Mouse (Mus musculus) left cerebral cortex, adult 8-10 months (tissue): ENCODE measurements around the gene A730071L15Rik. TPM values are rescaled to one million over a fixed set of nuclear protein-coding genes. Genes with fewer than 3 reads are reported as not detected.
A peak's percentile ranks its signal among the peaks of the same experiment; 100 is the strongest.

ENCODE experiments used
- DNase-seq, 2 experiments: peaks; one replicate each; pipeline ENCODE4 v3.0.0; 2022; ENCODE audit warnings: low spot score in 2 of 2
- total RNA-seq, 4 experiments: library from RNA; stranded (reverse); gene quantifications; 2 replicates each; pipeline ENCODE4 v1.2.4; 2022

Gene A730071L15Rik
- under 1 TPM; 0.30 to 0.53 (median 0.39) TPM for total RNA-seq

- no peak for DNase-seq
Measured at GRCm38 (mm10) chr11:6199410-6200086, at the start of gene A730071L15Rik. Gene A730071L15Rik (plus strand): TSS chr11:6200029.

GRCm38 (mm10) chr11:6152864-6153263 lies 47.0 kb upstream of the A730071L15Rik start:
- no peak for DNase-seq

GRCm38 (mm10) chr11:6154211-6154701 lies 45.6 kb upstream of the A730071L15Rik start:
- peak in 1 of 2 experiments; percentile 77 for DNase-seq

- DNase-seq, result no peak
Measured at GRCm38 (mm10) chr11:6156651-6157050, 43.2 kb upstream of the A730071L15Rik start.

GRCm38 (mm10) chr11:6157119-6157518 lies 42.7 kb upstream of the A730071L15Rik start:
- no peak for DNase-seq

- DNase-seq, result no peak
Measured at GRCm38 (mm10) chr11:6158515-6158914, 41.3 kb upstream of the A730071L15Rik start.

GRCm38 (mm10) chr11:6159704-6160275 lies 40.0 kb upstream of the A730071L15Rik start:
- no peak for DNase-seq

GRCm38 (mm10) chr11:6160663-6161271 lies 39.1 kb upstream of the A730071L15Rik start:
- DNase-seq, result no peak

GRCm38 (mm10) chr11:6161549-6161948 lies 38.3 kb upstream of the A730071L15Rik start:
- DNase-seq, result no peak

- DNase-seq, result no peak
Measured at GRCm38 (mm10) chr11:6163062-6163461, 36.8 kb upstream of the A730071L15Rik start.

GRCm38 (mm10) chr11:6163706-6164105 lies 36.1 kb upstream of the A730071L15Rik start:
- no peak for DNase-seq

GRCm38 (mm10) chr11:6164781-6165180 lies 35.0 kb upstream of the A730071L15Rik start:
- DNase-seq, result no peak

GRCm38 (mm10) chr11:6165391-6166081 lies 34.3 kb upstream of the A730071L15Rik start:
- DNase-seq, result no peak

GRCm38 (mm10) chr11:6166351-6166750 lies 33.5 kb upstream of the A730071L15Rik start:
- DNase-seq, result no peak

GRCm38 (mm10) chr11:6169041-6169663 lies 30.7 kb upstream of the A730071L15Rik start:
- no peak for DNase-seq

GRCm38 (mm10) chr11:6174719-6175118 lies 25.1 kb upstream of the A730071L15Rik start:
- peak in 1 of 2 experiments; percentile 50 for DNase-seq

GRCm38 (mm10) chr11:6175506-6175905 lies 24.3 kb upstream of the A730071L15Rik start:
- no peak for DNase-seq

GRCm38 (mm10) chr11:6177781-6178420 lies 21.9 kb upstream of the A730071L15Rik start:
- DNase-seq, result no peak

GRCm38 (mm10) chr11:6178673-6179166 lies 21.1 kb upstream of the A730071L15Rik start:
- peak in 1 of 2 experiments; percentile 67 for DNase-seq

- peak in 1 of 2 experiments; percentile 61 for DNase-seq
Measured at GRCm38 (mm10) chr11:6179194-6179593, 20.6 kb upstream of the A730071L15Rik start.
